Mouse (Mus musculus) thymus, adult 2 months (tissue): ENCODE measurements around the gene Agfg1. TPM values are rescaled to one million over a fixed set of nuclear protein-coding genes. Genes with fewer than 3 reads are reported as not detected.

Experiments used
- DNase-seq: peaks from one replicate; pipeline ENCODE4 v3.0.0; 2021
- H3K27ac ChIP-seq: fragments of 200-500 bp; 2 replicates; pipeline ENCODE4 v1.5.1; 2012; ENCODE audit warnings: low read length, control low read depth; ENCODE audit not compliant: control insufficient read depth, insufficient read depth
- H3K27me3 ChIP-seq: fragments of 200-500 bp; 2 replicates; pipeline ENCODE4 v1.6.1; 2012; ENCODE audit warnings: mild to moderate bottlenecking, low read length, moderate library complexity, mixed read lengths; ENCODE audit not compliant: control insufficient read depth, insufficient read depth
- H3K36me3 ChIP-seq: fragments of 200-500 bp; 2 replicates; pipeline ENCODE4 v1.6.1; 2012; ENCODE audit warnings: mild to moderate bottlenecking, low read length, moderate library complexity; ENCODE audit not compliant: control insufficient read depth, insufficient read depth
- H3K4me1 ChIP-seq: fragments of 200-500 bp; replicated peaks from 2 replicates; pipeline ENCODE4 v1.6.1; 2012; ENCODE audit warnings: low read length; ENCODE audit not compliant: control insufficient read depth, insufficient read depth
- H3K4me3 ChIP-seq: fragments of 200-500 bp; 2 replicates; pipeline ENCODE4 v1.5.1; 2012; ENCODE audit warnings: mild to moderate bottlenecking, low read length, control low read depth, moderate library complexity; ENCODE audit not compliant: control insufficient read depth, insufficient read depth
- CTCF ChIP-seq: fragments of 200-500 bp; IDR thresholded peaks from 2 replicates; pipeline ENCODE4 v1.5.1; 2012; ENCODE audit warnings: mild to moderate bottlenecking, control low read depth, low read length, moderate library complexity, borderline replicate concordance; ENCODE audit not compliant: control insufficient read depth, poor library complexity, insufficient read depth; ENCODE audit errors: extremely low read depth
- POLR2A ChIP-seq: fragments of 200-500 bp; IDR thresholded peaks from 2 replicates; pipeline ENCODE4 v1.6.1; 2012; ENCODE audit warnings: mild to moderate bottlenecking, low read length, control low read depth, moderate library complexity; ENCODE audit not compliant: control insufficient read depth, poor library complexity, insufficient read depth; ENCODE audit errors: extremely low read depth
- WGBS: fragments of 180-500 bp; shearing (Covaris S2); methylation state at CpG from one replicate; pipeline ENCODE4 v1.1.7; 2018; 5-methylcytosine and 5-hydroxymethylcytosine counted together
- polyA plus RNA-seq: library from polyadenylated mRNA; depleted of rRNA; stranded (reverse); fragments of >200 nt; gene quantifications from 2 replicates; pipeline ENCODE4 v1.2.3, GENCODE M21; 2012; rRNA removed

Agfg1 gene
- 69.0 and 75.4 TPM in 2 replicates for polyA plus RNA-seq

DNA sequence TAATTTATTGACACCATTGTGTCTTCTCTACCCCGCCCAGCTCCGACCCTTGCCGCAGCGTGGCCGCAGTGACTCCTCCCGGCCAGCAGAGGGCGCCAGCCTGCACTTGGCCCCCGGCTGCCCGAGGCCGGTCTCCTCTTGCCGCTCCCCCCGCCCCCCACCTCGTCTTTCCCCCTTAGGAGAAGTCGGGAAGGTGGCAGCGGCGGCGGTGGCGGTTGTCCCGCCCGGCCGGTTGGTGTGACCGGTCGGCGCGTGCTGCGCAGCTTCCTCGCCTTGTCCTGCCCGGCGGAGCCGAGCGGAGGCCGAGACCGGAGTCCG lies at the start of gene Agfg1:
Gene Agfg1, plus strand, starts transcription at position 188 of the 318 bp plus-strand sequence.
- Histone ChIP-seq H3K36me3 (no peaks in the 10 kb centered on the region), H3K27ac (no peak within 1 kb of the TSS), H3K4me3 (peak within 1 kb of the TSS; percentile 97), H3K4me1 (peaks cover 8% of the 10 kb centered on the region; the same call in 1 of the 2 replicates), H3K27me3 (no peaks in the 10 kb centered on the region)
- WGBS, result under 1% methylated on average over 34 of the region's 34 CpGs
- peak; percentile 95 for DNase-seq
- TF ChIP-seq CTCF (peak; percentile 98), POLR2A (0 out of 2 replicates have a peak, but pooled peaks have one; percentile 55)

GRCm38 (mm10) chr1:82791105-82791504 lies 48.2 kb upstream of the Agfg1 start:
- no peak overlapping the region for H3K27ac ChIP-seq
- TF ChIP-seq POLR2A (no peak), CTCF (no peak)
- 0 out of 2 replicates have a peak, but pooled peaks cover 2% of the 10 kb centered on the region for H3K4me1 ChIP-seq
- H3K36me3 ChIP-seq, result no peaks in the 10 kb centered on the region
- no peak for DNase-seq
- no peaks in the 10 kb centered on the region for H3K27me3 ChIP-seq
- 96% methylated on average over 11 of the region's 11 CpGs for WGBS
- H3K4me3 ChIP-seq, result no peak overlapping the region

DNA sequence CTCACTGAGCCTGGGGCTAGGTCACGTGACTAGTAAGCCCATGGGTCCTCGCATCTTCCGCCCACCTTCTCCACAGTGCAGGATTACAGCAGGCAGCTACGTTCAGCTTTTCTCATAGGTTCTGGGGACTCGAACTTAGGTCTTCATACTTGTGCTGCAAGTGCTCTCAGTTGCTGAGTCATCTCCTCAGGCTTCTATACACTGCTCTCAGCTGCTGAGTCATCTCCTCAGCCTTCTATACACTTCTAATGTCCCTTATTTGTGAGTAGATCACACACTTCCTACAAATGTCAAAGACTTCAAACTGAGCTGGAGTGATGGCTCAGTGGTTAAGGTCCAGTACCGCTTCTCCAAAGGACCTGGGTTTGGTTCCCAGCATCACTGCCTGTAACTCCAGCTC lies 47.0 kb upstream of the Agfg1 start:
- H3K4me1 ChIP-seq, result peaks cover 5% of the 10 kb centered on the region; the same call in 1 of the 2 replicates
- TF ChIP-seq POLR2A, result no peak
- TF ChIP-seq CTCF, result no peak
- no peaks in the 10 kb centered on the region for H3K27me3 ChIP-seq
- no peak overlapping the region for H3K27ac ChIP-seq
- no peak overlapping the region for H3K4me3 ChIP-seq
- DNase-seq, result no peak
- H3K36me3 ChIP-seq, result no peaks in the 10 kb centered on the region
- 96% methylated on average over 6 of the region's 6 CpGs for WGBS

DNA sequence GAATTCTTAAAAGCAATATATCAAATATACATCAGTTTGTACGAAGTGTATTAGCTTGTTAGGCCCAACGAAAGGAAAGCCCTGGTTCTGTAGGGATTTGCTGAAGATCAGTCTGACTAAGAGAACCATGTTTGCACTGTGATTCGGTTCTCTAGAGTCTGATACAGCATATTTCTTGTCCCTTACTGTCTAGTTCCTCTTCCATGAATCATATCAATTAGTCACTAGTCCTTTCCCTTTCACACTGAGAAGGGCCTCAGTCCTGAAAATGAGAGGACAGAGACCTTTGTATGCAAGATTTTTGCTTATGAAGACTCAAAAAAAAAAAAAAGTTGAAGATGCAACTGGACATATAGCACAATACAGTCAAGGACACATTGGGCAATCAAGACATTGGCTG lies 46.2 kb upstream of the Agfg1 start:
- 78% methylated on average over 3 of the region's 3 CpGs for WGBS
- Histone ChIP-seq H3K4me3 (no peak overlapping the region), H3K36me3 (no peaks in the 10 kb centered on the region), H3K4me1 (peaks cover 5% of the 10 kb centered on the region; the same call in 1 of the 2 replicates), H3K27ac (no peak overlapping the region), H3K27me3 (no peaks in the 10 kb centered on the region)
- TF ChIP-seq POLR2A, result no peak
- TF ChIP-seq CTCF, result no peak
- no peak for DNase-seq

- Histone ChIP-seq H3K4me1 (peaks cover 5% of the 10 kb centered on the region; the same call in 1 of the 2 replicates), H3K27ac (no peak overlapping the region), H3K27me3 (no peaks in the 10 kb centered on the region), H3K4me3 (no peak overlapping the region), H3K36me3 (no peaks in the 10 kb centered on the region)
- WGBS, result 91% methylated on average over 4 of the region's 4 CpGs
- no peak for DNase-seq
- TF ChIP-seq POLR2A, result no peak
- no peak for TF ChIP-seq CTCF
Measured at GRCm38 (mm10) chr1:82793986-82794385, 45.3 kb upstream of the Agfg1 start.

- DNase-seq, result no peak
- Histone ChIP-seq H3K36me3 (no peaks in the 10 kb centered on the region), H3K4me3 (no peak overlapping the region), H3K27me3 (no peaks in the 10 kb centered on the region), H3K27ac (no peak overlapping the region), H3K4me1 (peaks cover 5% of the 10 kb centered on the region; the same call in 1 of the 2 replicates)
- TF ChIP-seq CTCF (no peak), POLR2A (no peak)
- 84% methylated on average over 2 of the region's 2 CpGs for WGBS
Measured at GRCm38 (mm10) chr1:82795211-82795610, 44.1 kb upstream of the Agfg1 start.

- DNase-seq, result no peak
- no peaks in the 10 kb centered on the region for H3K27me3 ChIP-seq
- WGBS, result 31% methylated on average over 18 of the region's 18 CpGs
- no peak overlapping the region for H3K4me3 ChIP-seq
- no peak for TF ChIP-seq CTCF
- no peak for TF ChIP-seq POLR2A
- H3K36me3 ChIP-seq, result no peaks in the 10 kb centered on the region
- peaks cover 5% of the 10 kb centered on the region; the same call in 1 of the 2 replicates for H3K4me1 ChIP-seq
- H3K27ac ChIP-seq, result no peak overlapping the region
Measured at GRCm38 (mm10) chr1:82795702-82796443, 43.4 kb upstream of the Agfg1 start.
